Mouse (Mus musculus) layer of hippocampus, postnatal 10 days (tissue): ENCODE measurements around the gene Cmss1. TPM values are rescaled to one million over a fixed set of nuclear protein-coding genes. Genes with fewer than 3 reads are reported as not detected.

ENCODE experiments used
- total RNA-seq, 2 experiments: library from RNA; stranded (reverse); gene quantifications; 2 replicates each; pipeline ENCODE4 v1.2.3; 2021

Cmss1 gene
- total RNA-seq, 2 experiments from 2014 or later = 12.9 to 19.6 TPM

Other genes with a start within 250 kb of the Cmss1 start
- gene Col8a1, start 147.9 kb upstream of the Cmss1 start, total RNA-seq = 1 to 10 TPM in 1 of 2 experiments, under 1 TPM in 1; 0.83 to 3.0 TPM